Mouse (Mus musculus): ENCODE data around the gene Iscu. TPM values are rescaled to one million over a fixed set of nuclear protein-coding genes. Genes with fewer than 3 reads are reported as not detected.
A peak's percentile ranks its signal among the peaks of the same experiment; 100 is the strongest.
"Not testable (repeated sequence)": the region's sequence is repeated elsewhere in the genome, so short reads cannot be mapped to it uniquely, and the experiment has no call there.

The Iscu gene
- polyA plus RNA-seq, 1 experiment from 2014 or later = 104 TPM

GRCm38 (mm10) chr5:113765641-113766526 is 6.7 kb upstream of the Iscu start:
- no peak overlapping the region for H3K4me2 ChIP-seq
- H3K9ac ChIP-seq = no peak overlapping the region
- ATAC-seq = no peak
- no peaks in the 10 kb centered on the region for H3K9me3 ChIP-seq (replicated peaks)
- no peak overlapping the region for H3K27ac ChIP-seq
- peaks cover 75% of the 10 kb centered on the region for H3K36me3 ChIP-seq (ENCODE audit: poor library complexity, severe bottlenecking)
- WGBS = 92% methylated on average over 13 of the region's 13 CpGs
- peaks cover 24% of the 10 kb centered on the region for H3K4me1 ChIP-seq
- no peaks in the 10 kb centered on the region for H3K27me3 ChIP-seq
- H3K4me3 ChIP-seq = no peak overlapping the region

- no peak overlapping the region for H3K9ac ChIP-seq
- ATAC-seq = no peak
- peaks cover 33% of the 10 kb centered on the region for H3K4me1 ChIP-seq
- H3K9me3 ChIP-seq (replicated peaks) = no peaks in the 10 kb centered on the region
- H3K27me3 ChIP-seq = no peaks in the 10 kb centered on the region
- H3K36me3 ChIP-seq (ENCODE audit: poor library complexity, severe bottlenecking) = peaks cover 46% of the 10 kb centered on the region
- H3K4me3 ChIP-seq = no peak overlapping the region
- WGBS = 96% methylated on average over 8 of the region's 8 CpGs
- H3K27ac ChIP-seq = no peak overlapping the region
- no peak overlapping the region for H3K4me2 ChIP-seq
Measured at GRCm38 (mm10) chr5:113768806-113769205, 3.7 kb upstream of the Iscu start.

GRCm38 (mm10) chr5:113771213-113772162 is 1.1 kb upstream of the Iscu start:
- peak overlapping the region; percentile 98 for H3K27ac ChIP-seq
- under 1% methylated on average over 93 of the region's 97 CpGs for WGBS
- no peaks in the 10 kb centered on the region for H3K9me3 ChIP-seq (replicated peaks)
- peak; percentile 79 for ATAC-seq
- peak overlapping the region; percentile 100 for H3K4me3 ChIP-seq
- H3K9ac ChIP-seq = peak overlapping the region; percentile 96
- peaks cover 50% of the 10 kb centered on the region for H3K36me3 ChIP-seq (ENCODE audit: poor library complexity, severe bottlenecking)
- H3K4me1 ChIP-seq = peaks cover 36% of the 10 kb centered on the region
- no peaks in the 10 kb centered on the region for H3K27me3 ChIP-seq
- peak overlapping the region; percentile 98 for H3K4me2 ChIP-seq

GRCm38 (mm10) chr5:113772905-113773519 is 464 bp downstream of the Iscu start:
- H3K4me3 ChIP-seq = peak overlapping the region; percentile 100
- H3K4me2 ChIP-seq = peak overlapping the region; percentile 98
- H3K27ac ChIP-seq = peak overlapping the region; percentile 14; the same call in 1 of the 2 replicates
- H3K27me3 ChIP-seq = no peaks in the 10 kb centered on the region
- ATAC-seq = peak; percentile 54
- peaks cover 48% of the 10 kb centered on the region for H3K36me3 ChIP-seq (ENCODE audit: poor library complexity, severe bottlenecking)
- peaks cover 36% of the 10 kb centered on the region for H3K4me1 ChIP-seq
- H3K9me3 ChIP-seq (replicated peaks) = no peaks in the 10 kb centered on the region
- H3K9ac ChIP-seq = peak overlapping the region; percentile 96
- WGBS = 2% methylated on average over 35 of the region's 38 CpGs

GRCm38 (mm10) chr5:113773664-113774063 is 1.1 kb downstream of the Iscu start:
- H3K27ac ChIP-seq = no peak overlapping the region
- H3K4me3 ChIP-seq = peak overlapping the region; percentile 100
- under 1% methylated on average over 7 of the region's 7 CpGs for WGBS
- H3K27me3 ChIP-seq = no peaks in the 10 kb centered on the region
- H3K4me1 ChIP-seq = peaks cover 34% of the 10 kb centered on the region
- H3K4me2 ChIP-seq = peak overlapping the region; percentile 98
- no peaks in the 10 kb centered on the region for H3K9me3 ChIP-seq (replicated peaks)
- no peak for ATAC-seq
- H3K9ac ChIP-seq = no peak overlapping the region
- H3K36me3 ChIP-seq (ENCODE audit: poor library complexity, severe bottlenecking) = peaks cover 47% of the 10 kb centered on the region

GRCm38 (mm10) chr5:113775585-113775984 is 3.0 kb downstream of the Iscu start:
- peaks cover 45% of the 10 kb centered on the region for H3K36me3 ChIP-seq (ENCODE audit: poor library complexity, severe bottlenecking)
- no peak for ATAC-seq
- H3K4me1 ChIP-seq = peaks cover 14% of the 10 kb centered on the region
- WGBS = 91% methylated on average over 10 of the region's 10 CpGs
- no peak overlapping the region for H3K27ac ChIP-seq
- no peak overlapping the region for H3K9ac ChIP-seq
- no peaks in the 10 kb centered on the region for H3K27me3 ChIP-seq
- no peak overlapping the region for H3K4me2 ChIP-seq
- no peaks in the 10 kb centered on the region for H3K9me3 ChIP-seq (replicated peaks)
- H3K4me3 ChIP-seq = no peak overlapping the region

- Histone ChIP-seq H3K9ac (no peak overlapping the region), H3K27ac (no peak overlapping the region), H3K4me2 (no peak overlapping the region), H3K36me3 (ENCODE audit: poor library complexity, severe bottlenecking) (peaks cover 45% of the 10 kb centered on the region), H3K4me3 (no peak overlapping the region), H3K27me3 (no peaks in the 10 kb centered on the region), H3K9me3 (replicated peaks) (no peaks in the 10 kb centered on the region), H3K4me1 (peaks cover 11% of the 10 kb centered on the region)
- ATAC-seq = no peak
- 91% methylated on average over 15 of the region's 15 CpGs for WGBS
Measured at GRCm38 (mm10) chr5:113776128-113776895, 3.8 kb downstream of the Iscu start.

GRCm38 (mm10) chr5:113776896-113777226 is 4.3 kb downstream of the Iscu start:
- Histone ChIP-seq H3K27ac (no peak overlapping the region), H3K9me3 (replicated peaks) (no peaks in the 10 kb centered on the region), H3K4me2 (no peak overlapping the region), H3K4me3 (no peak overlapping the region), H3K9ac (no peak overlapping the region), H3K36me3 (ENCODE audit: poor library complexity, severe bottlenecking) (peaks cover 45% of the 10 kb centered on the region), H3K27me3 (no peaks in the 10 kb centered on the region), H3K4me1 (peaks cover 11% of the 10 kb centered on the region)
- ATAC-seq = no peak
- WGBS = 94% methylated on average over 8 of the region's 8 CpGs

- H3K4me3 ChIP-seq; H3K9ac ChIP-seq; H3K27me3 ChIP-seq; H3K27ac ChIP-seq; H3K4me2 ChIP-seq; H3K9me3 ChIP-seq (replicated peaks); ATAC-seq: not testable (repeated sequence)
- peaks cover 11% of the 10 kb centered on the region for H3K4me1 ChIP-seq
- H3K36me3 ChIP-seq (ENCODE audit: poor library complexity, severe bottlenecking) = peaks cover 45% of the 10 kb centered on the region
- WGBS = 91% methylated on average over 8 of the region's 8 CpGs
Measured at GRCm38 (mm10) chr5:113777728-113778127, 5.2 kb downstream of the Iscu start.

- Histone ChIP-seq H3K27ac (no peak overlapping the region), H3K9ac (no peak overlapping the region), H3K4me1 (no peaks in the 10 kb centered on the region), H3K27me3 (peaks cover 25% of the 10 kb centered on the region), H3K4me2 (no peak overlapping the region), H3K4me3 (no peak overlapping the region), H3K9me3 (replicated peaks) (no peaks in the 10 kb centered on the region), H3K36me3 (ENCODE audit: poor library complexity, severe bottlenecking) (peaks cover 41% of the 10 kb centered on the region)
- no peak for ATAC-seq
- 78% methylated on average over 5 of the region's 5 CpGs for WGBS
Measured at GRCm38 (mm10) chr5:113779569-113779968, 7.0 kb downstream of the Iscu start.

GRCm38 (mm10) chr5:113780082-113780752 is 7.7 kb downstream of the Iscu start:
- H3K4me2 ChIP-seq = no peak overlapping the region
- peak; percentile 33; the same call in 1 of the 2 replicates for ATAC-seq
- H3K4me1 ChIP-seq = no peaks in the 10 kb centered on the region
- 96% methylated on average over 3 of the region's 3 CpGs for WGBS
- no peak overlapping the region for H3K9ac ChIP-seq
- H3K36me3 ChIP-seq (ENCODE audit: poor library complexity, severe bottlenecking) = peaks cover 35% of the 10 kb centered on the region
- H3K4me3 ChIP-seq = no peak overlapping the region
- peaks cover 32% of the 10 kb centered on the region for H3K27me3 ChIP-seq
- H3K9me3 ChIP-seq (replicated peaks) = no peaks in the 10 kb centered on the region
- no peak overlapping the region for H3K27ac ChIP-seq
